Mouse (Mus musculus) MEL (cell line): Measurements from ENCODE around the gene Arl13b. TPM values are rescaled to one million over a fixed set of nuclear protein-coding genes. Genes with fewer than 3 reads are reported as not detected.

Experiments
- DNase-seq: peaks from one replicate; pipeline ENCODE4 v3.0.0; 2011; ENCODE audit warnings: low read depth, low spot score
- H3K27ac ChIP-seq: 2 replicates; pipeline ENCODE4 v1.5.1; 2012; ENCODE audit warnings: low read depth, mild to moderate bottlenecking, control low read depth, low read length, moderate library complexity; ENCODE audit not compliant: control insufficient read depth
- H3K27me3 ChIP-seq, 2 experiments: fragments of 150-350 bp in 1 of 2; sonication (generic) in 1 of 2; 2 replicates each; pipeline ENCODE4 v1.6.1; 2012; ENCODE audit warnings: low read length in 2 of 2, mild to moderate bottlenecking in 2 of 2, improper control_type of control experiment in 1 of 2, moderate library complexity in 1 of 2; ENCODE audit not compliant: insufficient read depth in 2 of 2, control insufficient read depth in 1 of 2
- H3K36me3 ChIP-seq, 2 experiments: 2 replicates each; pipeline ENCODE4 v1.6.1; 2012 to 2014; ENCODE audit warnings: low read length in 2 of 2, improper control_type of control experiment in 1 of 2, inconsistent platforms in 1 of 2, mild to moderate bottlenecking in 1 of 2; ENCODE audit not compliant: insufficient read depth in 2 of 2, control insufficient read depth in 1 of 2
- H3K4me1 ChIP-seq, 2 experiments: fragments of 150-350 bp in 1 of 2; sonication (generic) in 1 of 2; 2 replicates each; pipeline ENCODE4 v1.6.1; 2012; ENCODE audit warnings: low read length in 2 of 2, improper control_type of control experiment in 1 of 2, mild to moderate bottlenecking in 1 of 2; ENCODE audit not compliant: insufficient read depth in 2 of 2, control insufficient read depth in 1 of 2
- H3K4me3 ChIP-seq, 2 experiments: fragments of 150-350 bp in 1 of 2; sonication (generic) in 1 of 2; 2 replicates each; pipeline ENCODE4 v1.5.1; 2012; ENCODE audit warnings: low read depth in 2 of 2, low read length in 2 of 2, mild to moderate bottlenecking in 2 of 2, moderate library complexity in 2 of 2, control low read depth in 1 of 2, improper control_type of control experiment in 1 of 2; ENCODE audit not compliant: control insufficient read depth in 1 of 2, insufficient read depth in 1 of 2
- H3K79me2 ChIP-seq: 2 replicates; pipeline ENCODE4 v1.6.1; 2012; ENCODE audit warnings: mild to moderate bottlenecking, low read length, moderate library complexity; ENCODE audit not compliant: control insufficient read depth, poor library complexity, insufficient read depth
- H3K9ac ChIP-seq: 2 replicates; pipeline ENCODE4 v1.6.1; 2012; ENCODE audit warnings: low read depth, mild to moderate bottlenecking, control low read depth, low read length, moderate library complexity; ENCODE audit not compliant: control insufficient read depth, poor library complexity, severe bottlenecking
- H3K9me3 ChIP-seq: fragments of 150-350 bp; sonication (generic); replicated peaks from 2 replicates; pipeline ENCODE4 v1.6.1; 2012; ENCODE audit warnings: mild to moderate bottlenecking, low read length, improper control_type of control experiment, moderate library complexity; ENCODE audit not compliant: insufficient read depth
- CHD2 ChIP-seq: IDR thresholded peaks from 2 replicates; pipeline ENCODE4 v1.6.1; 2011; ENCODE audit warnings: low read length, improper control_type of control experiment
- E2F4 ChIP-seq: IDR thresholded peaks from 2 replicates; pipeline ENCODE4 v1.6.1; 2011; ENCODE audit warnings: low read depth, low read length, improper control_type of control experiment, borderline replicate concordance
- ELF1 ChIP-seq: IDR thresholded peaks from 2 replicates; pipeline ENCODE4 v1.6.1; 2014; ENCODE audit warnings: low read depth, mild to moderate bottlenecking, inconsistent platforms, low read length, improper control_type of control experiment, moderate library complexity
- EP300 ChIP-seq, 2 experiments: IDR thresholded peaks; 2 replicates each; pipeline ENCODE4 v1.6.1; 2011; ENCODE audit warnings: improper control_type of control experiment in 2 of 2, low read length in 2 of 2, low read depth in 1 of 2, mild to moderate bottlenecking in 1 of 2
- GABPA ChIP-seq: IDR thresholded peaks from 2 replicates; pipeline ENCODE4 v1.6.1; 2012; ENCODE audit warnings: low read depth, mild to moderate bottlenecking, inconsistent platforms, low read length, improper control_type of control experiment, moderate library complexity
- GATA1 ChIP-seq: IDR thresholded peaks from 2 replicates; pipeline ENCODE4 v1.6.1; 2011; ENCODE audit warnings: low read depth, low read length, improper control_type of control experiment
- MAFK ChIP-seq: IDR thresholded peaks from 2 replicates; pipeline ENCODE4 v1.6.1; 2011; ENCODE audit warnings: low read depth, mild to moderate bottlenecking, low read length, improper control_type of control experiment, borderline replicate concordance
- MAX ChIP-seq: IDR thresholded peaks from 2 replicates; pipeline ENCODE4 v1.6.1; 2011; ENCODE audit warnings: low read length, improper control_type of control experiment
- MAZ ChIP-seq: IDR thresholded peaks from 2 replicates; pipeline ENCODE4 v1.6.1; 2012; ENCODE audit warnings: low read depth, mild to moderate bottlenecking, inconsistent platforms, low read length, improper control_type of control experiment
- MYB ChIP-seq: IDR thresholded peaks from 2 replicates; pipeline ENCODE4 v1.6.1; 2011; ENCODE audit warnings: mild to moderate bottlenecking, low read depth, low read length, improper control_type of control experiment
- MYC ChIP-seq: IDR thresholded peaks from 2 replicates; pipeline ENCODE4 v1.6.1; 2011; ENCODE audit warnings: low read depth, mild to moderate bottlenecking, low read length, improper control_type of control experiment, moderate library complexity
- NELFE ChIP-seq: IDR thresholded peaks from 2 replicates; pipeline ENCODE4 v1.6.1; 2011; ENCODE audit warnings: low read depth, low read length, improper control_type of control experiment
- POLR2AphosphoS2 ChIP-seq: IDR thresholded peaks from 2 replicates; pipeline ENCODE4 v1.6.1; 2011; ENCODE audit warnings: low read length, improper control_type of control experiment
- POLR2AphosphoS5 ChIP-seq: IDR thresholded peaks from 2 replicates; pipeline ENCODE4 v1.6.1; 2012; ENCODE audit warnings: low read depth, borderline replicate concordance, mild to moderate bottlenecking, inconsistent platforms, low read length, moderate library complexity, mixed read lengths
- SIN3A ChIP-seq: IDR thresholded peaks from 2 replicates; pipeline ENCODE4 v1.6.1; 2012; ENCODE audit warnings: low read length, improper control_type of control experiment, inconsistent platforms
- SMC3 ChIP-seq: IDR thresholded peaks from 2 replicates; pipeline ENCODE4 v1.6.1; 2011; ENCODE audit warnings: low read depth, low read length, improper control_type of control experiment
- TCF12 ChIP-seq: IDR thresholded peaks from 2 replicates; pipeline ENCODE4 v1.6.1; 2014; ENCODE audit warnings: low read depth, mild to moderate bottlenecking, inconsistent platforms, low read length, improper control_type of control experiment, moderate library complexity
- ZKSCAN1 ChIP-seq: IDR thresholded peaks from 2 replicates; pipeline ENCODE4 v1.6.1; 2012; ENCODE audit warnings: low read depth, mild to moderate bottlenecking, inconsistent platforms, low read length, improper control_type of control experiment, moderate library complexity
- polyA plus RNA-seq, 2 experiments: library from polyadenylated mRNA; stranded (reverse) in 1 of 2; unstranded in 1 of 2; fragments of >175 nt in 1 of 2; fragments of >200 nt in 1 of 2; gene quantifications; 2 replicates each; pipeline versions ENCODE4 v1.2.1 to v1.2.4; 2012; ENCODE audit warnings: low replicate concordance in 2 of 2, low read depth in 1 of 2; ENCODE audit not compliant: insufficient read length in 2 of 2, insufficient read depth in 1 of 2, missing spikeins in 1 of 2
- total RNA-seq: library from RNA; depleted of rRNA; stranded (reverse); fragments of 300-350 nt; gene quantifications from 2 replicates; pipeline ENCODE4 v1.2.3, GENCODE M21; 2012

Gene Arl13b
- total and polyA plus RNA-seq, 3 experiments: 3.2 to 4.3 TPM; not detected in 1

GRCm38 (mm10) chr16:62861455-62861854 lies 14.6 kb upstream of the Arl13b start:
- Histone ChIP-seq H3K4me1 (peaks cover 3 to 6% of the 10 kb centered on the region in 2 experiments; a peak in 2 of 4 replicates), H3K9me3 (no peaks in the 10 kb centered on the region), H3K27me3 (no peaks in the 10 kb centered on the region), H3K36me3 (peaks cover 0 to 6% of the 10 kb centered on the region in 2 experiments; a peak in 2 of 4 replicates), H3K79me2 (no peaks in the 10 kb centered on the region), H3K27ac (no peak overlapping the region), H3K9ac (no peak overlapping the region), H3K4me3 (no peak overlapping the region)
- DNase-seq: no peak
- TF ChIP-seq SIN3A (no peak), MAX (no peak), MAFK (no peak), MYC (no peak), MYB (no peak), EP300 (IDR thresholded peaks at IDR 0.05; ENCODE audit: low read depth in 1 of 2, low read length in 2 of 2) (no peak), ZKSCAN1 (no peak), NELFE (no peak), SMC3 (no peak), E2F4 (no peak), POLR2AphosphoS2 (no peak), GATA1 (no peak), GABPA (no peak)

GRCm38 (mm10) chr16:62860140-62860539 lies 13.3 kb upstream of the Arl13b start:
- Histone ChIP-seq H3K27ac (no peak overlapping the region), H3K9me3 (no peaks in the 10 kb centered on the region), H3K36me3 (peaks cover 0 to 14% of the 10 kb centered on the region in 2 experiments; a peak in 2 of 4 replicates)
- TF ChIP-seq NELFE (no peak), POLR2AphosphoS2 (no peak), CHD2 (no peak), MAZ (no peak), TCF12 (no peak), MAX (no peak), MAFK (no peak), POLR2AphosphoS5 (no peak), ELF1 (no peak)
- TF ChIP-seq, all 39 proteins: peak for 0
- Histone ChIP-seq H3K4me1 (peaks cover 8 to 15% of the 10 kb centered on the region in 2 experiments), H3K79me2 (no peaks in the 10 kb centered on the region), H3K4me3 (no peak overlapping the region), H3K27me3 (no peaks in the 10 kb centered on the region), H3K9ac (no peak overlapping the region)
- no peak for DNase-seq
